Mouse (Mus musculus) forebrain, embryonic 16.5 days (tissue): ENCODE results near the gene Mapk12. TPM values are rescaled to one million over a fixed set of nuclear protein-coding genes. Genes with fewer than 3 reads are reported as not detected.
A peak's percentile ranks its signal among the peaks of the same experiment; 100 is the strongest.

Experiments used
- ATAC-seq: fragments of 200-750 bp; cut with Nextera tagmentation; 2 replicates; pipeline ENCODE4 v1.8.0; 2017; ENCODE audit warnings: mild to moderate bottlenecking, moderate library complexity
- H3K27ac ChIP-seq: fragments of 300-500 bp; sonication (generic); 2 replicates; pipeline ENCODE4 v1.5.1; 2014; ENCODE audit warnings: low read length, control low read depth
- H3K27me3 ChIP-seq: fragments of 300-500 bp; sonication (generic); replicated peaks from 2 replicates; pipeline ENCODE4 v1.6.1; 2014; ENCODE audit warnings: low read length; ENCODE audit not compliant: control insufficient read depth, insufficient read depth
- H3K36me3 ChIP-seq: fragments of 300-500 bp; sonication (generic); 2 replicates; pipeline ENCODE4 v1.6.1; 2014; ENCODE audit not compliant: control insufficient read depth, insufficient read depth
- H3K4me1 ChIP-seq: fragments of 300-500 bp; sonication (generic); replicated peaks from 2 replicates; pipeline ENCODE4 v1.6.1; 2014; ENCODE audit warnings: low read length; ENCODE audit not compliant: control insufficient read depth, insufficient read depth
- H3K4me2 ChIP-seq: fragments of 300-500 bp; sonication (generic); 2 replicates; pipeline ENCODE4 v1.6.1; 2014; ENCODE audit warnings: mild to moderate bottlenecking, low read length, control low read depth
- H3K4me3 ChIP-seq: fragments of 300-500 bp; sonication (generic); replicated peaks from 2 replicates; pipeline ENCODE4 v1.5.1; 2014; ENCODE audit warnings: mild to moderate bottlenecking, low read length, control low read depth
- H3K9ac ChIP-seq: fragments of 300-500 bp; sonication (generic); replicated peaks from 2 replicates; pipeline ENCODE4 v1.6.1; 2014; ENCODE audit warnings: low read depth, low read length, control low read depth
- H3K9me3 ChIP-seq: fragments of 300-500 bp; sonication (generic); 2 replicates; pipeline ENCODE4 v1.6.1; 2016; ENCODE audit warnings: low read length; ENCODE audit not compliant: control insufficient read depth
- WGBS: fragments of 180-500 bp; shearing (Covaris S2); extraction: QIAGEN DNeasy Blood & Tissue Kit; methylation state at CpG from one replicate; pipeline ENCODE4 v1.1.7; 2014; 5-methylcytosine and 5-hydroxymethylcytosine counted together
- polyA plus RNA-seq: library from polyadenylated mRNA; unstranded; fragments of >200 nt; fragmentation: Nextera tagmentation; extraction: Ambion mirVana; gene quantifications from 2 replicates; pipeline ENCODE4 v1.2.1, GENCODE M21; 2015

The Mapk12 gene
- polyA plus RNA-seq, 1 experiment from 2014 or later, result 5.7 TPM

DNA sequence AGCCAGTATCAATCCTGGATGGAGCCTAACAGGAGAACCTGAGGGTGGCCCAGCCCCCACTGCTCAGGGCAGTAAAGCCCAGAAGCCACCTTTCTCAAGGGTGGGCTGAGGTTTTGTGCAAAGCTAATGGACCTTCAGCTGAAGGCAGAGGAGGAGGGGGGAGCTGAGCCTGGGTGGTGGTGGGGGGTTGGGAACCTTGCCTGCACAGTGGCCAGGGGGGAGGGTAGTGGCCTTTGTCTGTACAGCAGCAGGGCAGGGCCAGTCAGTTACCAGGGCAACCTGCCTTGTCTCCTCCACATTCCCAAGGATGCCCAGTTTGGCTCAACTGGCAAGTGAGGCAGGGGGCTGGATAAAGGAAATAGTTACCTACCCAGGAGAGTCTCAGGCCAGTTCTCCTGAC lies 11.8 kb upstream of the Mapk12 start:
- Histone ChIP-seq H3K36me3 (peaks cover 20% of the 10 kb centered on the region), H3K4me3 (no peak overlapping the region), H3K27me3 (no peaks in the 10 kb centered on the region), H3K9ac (no peak overlapping the region), H3K27ac (peak overlapping the region; percentile 24; the same call in 1 of the 2 replicates), H3K4me1 (peaks cover 28% of the 10 kb centered on the region), H3K9me3 (no peaks in the 10 kb centered on the region), H3K4me2 (no peak overlapping the region)
- ATAC-seq, result no peak

DNA sequence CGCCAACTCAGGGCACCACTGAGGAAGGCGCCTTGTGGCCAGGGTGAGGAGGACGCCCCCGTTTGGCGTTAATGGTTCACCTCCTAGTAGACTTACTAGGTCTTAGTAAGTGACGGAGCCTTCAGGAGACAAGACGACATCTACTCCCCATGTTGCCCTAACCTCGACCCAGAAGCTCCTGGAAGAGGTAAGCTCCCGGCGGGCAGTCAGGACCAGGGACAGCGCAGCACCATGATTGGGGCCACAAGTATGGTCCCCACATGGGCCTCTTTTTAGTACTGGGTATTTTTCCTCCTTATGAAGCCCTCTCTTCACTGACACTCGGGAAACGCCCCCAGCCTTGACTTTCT lies 9.5 kb upstream of the Mapk12 start:
- Histone ChIP-seq H3K36me3 (peaks cover 1% of the 10 kb centered on the region; the same call in 1 of the 2 replicates), H3K4me3 (peak overlapping the region; percentile 87), H3K27ac (peak overlapping the region; percentile 91), H3K4me2 (peak overlapping the region; percentile 85), H3K9me3 (no peaks in the 10 kb centered on the region), H3K9ac (peak overlapping the region; percentile 92), H3K27me3 (no peaks in the 10 kb centered on the region), H3K4me1 (peaks cover 39% of the 10 kb centered on the region)
- no peak for ATAC-seq
- WGBS, result 5% methylated on average over 13 of the region's 13 CpGs

DNA sequence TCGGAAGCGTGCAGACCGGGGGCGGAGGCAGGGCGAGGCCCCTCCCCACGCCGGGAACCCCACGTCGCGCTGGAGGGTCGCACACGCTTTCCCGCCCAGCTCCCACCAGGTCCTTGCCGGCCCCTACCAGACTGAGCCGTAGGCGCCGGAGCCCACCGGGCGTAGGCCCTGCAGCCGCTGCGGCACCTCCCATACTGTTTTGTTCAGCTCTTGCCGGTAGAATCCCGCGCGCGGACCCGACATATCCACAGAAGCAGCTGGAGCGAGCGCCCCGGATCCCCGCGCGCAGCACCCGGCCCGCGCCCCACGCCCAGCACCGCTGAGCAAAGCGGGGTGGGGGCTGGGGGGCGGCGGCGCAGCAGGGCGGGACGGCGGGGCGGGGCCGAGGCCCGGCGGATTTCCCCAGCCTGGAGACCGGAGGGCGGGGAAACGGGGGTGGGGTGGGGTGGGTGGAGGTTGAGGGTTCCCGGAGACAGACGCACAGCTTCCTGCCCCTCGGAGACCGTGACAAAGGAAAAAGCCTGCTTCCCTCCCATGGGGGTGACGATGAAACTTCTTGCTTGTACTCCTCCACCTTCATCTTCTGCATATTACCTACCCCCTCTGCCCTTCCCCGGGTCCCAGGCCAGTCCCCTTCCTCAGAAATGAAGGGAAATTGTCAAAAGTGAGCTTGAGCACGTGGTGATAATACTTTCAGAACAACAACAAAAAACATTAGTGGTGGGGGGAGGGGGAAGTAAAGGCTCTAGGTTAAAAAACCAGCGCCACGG lies 9.0 kb upstream of the Mapk12 start, which contains the start of gene Mapk11:
TSS of gene Mapk11 (minus strand) at position 358 of the 770 bp plus-strand sequence.
- Histone ChIP-seq H3K27me3 (no peaks in the 10 kb centered on the region), H3K4me2 (peak within 1 kb of the TSS; percentile 85), H3K4me1 (peaks cover 39% of the 10 kb centered on the region), H3K9me3 (no peaks in the 10 kb centered on the region), H3K4me3 (peak within 1 kb of the TSS; percentile 87), H3K36me3 (peaks cover 3% of the 10 kb centered on the region; the same call in 1 of the 2 replicates), H3K27ac (peak within 1 kb of the TSS; percentile 91), H3K9ac (peak within 1 kb of the TSS; percentile 92)
- under 1% methylated on average over 53 of the region's 61 CpGs for WGBS
- ATAC-seq, result peak; percentile 77

DNA sequence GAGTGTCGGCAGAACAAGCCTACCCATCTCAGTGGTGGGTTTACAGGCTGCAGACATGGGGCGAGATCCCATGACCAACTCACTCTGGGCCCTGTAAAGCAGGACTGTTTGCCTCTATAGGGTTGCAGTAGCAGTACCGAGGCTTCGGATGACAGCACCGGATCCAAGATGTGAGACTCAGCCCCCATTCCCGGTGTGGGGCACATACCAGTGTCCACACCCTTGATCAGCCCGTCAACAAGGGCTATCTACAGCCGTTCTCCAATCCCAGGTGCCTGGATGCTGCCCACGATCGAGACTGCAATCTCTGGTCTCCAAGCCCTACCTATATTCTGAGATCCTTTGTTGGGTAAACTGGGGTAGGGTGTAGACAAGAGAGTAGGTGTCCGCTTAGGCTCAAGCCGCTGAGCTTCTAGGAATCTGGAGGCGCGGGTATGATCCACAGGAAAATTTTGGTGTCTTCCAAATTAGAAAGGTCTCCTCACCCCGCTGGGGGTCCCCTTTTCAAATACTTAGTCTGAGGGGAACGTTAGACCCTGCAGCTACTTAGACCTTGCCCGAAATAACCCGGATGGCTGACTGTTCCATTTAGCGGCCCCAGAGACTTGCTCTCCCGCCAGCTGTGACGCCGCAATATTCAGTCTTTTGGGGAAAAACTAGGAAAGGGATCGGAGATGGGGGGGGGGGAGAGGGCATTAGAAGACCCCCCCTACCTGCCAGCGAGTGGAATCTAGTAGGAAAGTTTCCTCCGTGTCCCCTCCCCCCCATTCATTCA lies 8.2 kb upstream of the Mapk12 start:
- no peaks in the 10 kb centered on the region for H3K27me3 ChIP-seq
- H3K27ac ChIP-seq, result peak overlapping the region; percentile 91
- peaks cover 3% of the 10 kb centered on the region; the same call in 1 of the 2 replicates for H3K36me3 ChIP-seq
- peak overlapping the region; percentile 87 for H3K4me3 ChIP-seq
- peak; percentile 19 for ATAC-seq
- WGBS, result 2% methylated on average over 25 of the region's 25 CpGs
- H3K4me1 ChIP-seq, result peaks cover 39% of the 10 kb centered on the region
- H3K9ac ChIP-seq, result peak overlapping the region; percentile 92
- H3K4me2 ChIP-seq, result peak overlapping the region; percentile 85
- H3K9me3 ChIP-seq, result no peaks in the 10 kb centered on the region

DNA sequence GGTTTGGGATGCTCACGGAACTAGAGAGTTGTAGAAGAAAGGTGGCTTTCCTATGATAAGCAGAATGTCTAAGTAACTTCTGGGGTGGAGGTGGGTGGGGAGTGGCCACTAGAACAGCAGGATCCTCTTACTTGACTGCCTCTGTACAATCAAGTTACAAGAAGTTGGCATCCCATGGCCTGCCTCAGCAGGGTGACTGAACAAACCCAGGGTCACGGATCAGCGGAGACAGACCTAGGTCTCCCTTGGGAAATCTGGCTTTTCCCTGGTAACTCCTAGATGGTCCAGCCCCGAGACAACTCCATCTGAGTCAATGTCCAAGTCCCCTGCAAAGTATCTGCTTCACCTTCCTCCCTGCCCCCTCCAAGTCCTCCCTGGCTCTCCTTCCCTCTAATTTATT lies 7.4 kb upstream of the Mapk12 start:
- H3K4me2 ChIP-seq, result peak overlapping the region; percentile 85
- WGBS, result 54% methylated on average over 4 of the region's 4 CpGs
- H3K36me3 ChIP-seq, result peaks cover 3% of the 10 kb centered on the region; the same call in 1 of the 2 replicates
- H3K9ac ChIP-seq, result peak overlapping the region; percentile 92; the same call in 1 of the 2 replicates
- H3K27ac ChIP-seq, result no peak overlapping the region; the same call in 1 of the 2 replicates
- ATAC-seq, result no peak
- peaks cover 39% of the 10 kb centered on the region for H3K4me1 ChIP-seq
- H3K4me3 ChIP-seq, result peak overlapping the region; percentile 87
- H3K27me3 ChIP-seq, result no peaks in the 10 kb centered on the region
- H3K9me3 ChIP-seq, result no peaks in the 10 kb centered on the region

DNA sequence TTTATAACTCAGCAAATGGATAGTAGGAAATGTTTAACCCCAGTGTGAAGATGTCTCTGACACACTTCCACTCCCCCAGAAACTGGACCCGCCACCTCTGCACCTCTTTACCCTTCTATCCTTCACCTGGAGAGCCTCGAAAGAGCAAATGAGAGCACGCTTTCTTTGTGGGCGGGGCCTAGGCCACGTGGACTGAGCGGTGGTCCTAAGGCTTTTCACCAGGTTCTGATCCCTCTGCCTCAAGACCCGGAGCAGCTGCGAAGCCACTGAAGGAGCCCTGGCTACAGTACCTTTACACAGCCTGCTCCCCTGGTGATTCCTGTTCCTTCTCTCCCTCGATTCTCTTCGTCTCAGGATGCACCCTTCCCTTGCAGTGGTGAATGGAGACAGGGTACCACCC lies 7.0 kb upstream of the Mapk12 start:
- Histone ChIP-seq H3K27ac (no peak overlapping the region), H3K9ac (no peak overlapping the region), H3K4me3 (peak overlapping the region; percentile 87), H3K9me3 (no peaks in the 10 kb centered on the region), H3K4me2 (peak overlapping the region; percentile 85), H3K36me3 (peaks cover 3% of the 10 kb centered on the region; the same call in 1 of the 2 replicates), H3K27me3 (no peaks in the 10 kb centered on the region), H3K4me1 (peaks cover 38% of the 10 kb centered on the region)
- no peak for ATAC-seq
- 16% methylated on average over 10 of the region's 10 CpGs for WGBS

DNA sequence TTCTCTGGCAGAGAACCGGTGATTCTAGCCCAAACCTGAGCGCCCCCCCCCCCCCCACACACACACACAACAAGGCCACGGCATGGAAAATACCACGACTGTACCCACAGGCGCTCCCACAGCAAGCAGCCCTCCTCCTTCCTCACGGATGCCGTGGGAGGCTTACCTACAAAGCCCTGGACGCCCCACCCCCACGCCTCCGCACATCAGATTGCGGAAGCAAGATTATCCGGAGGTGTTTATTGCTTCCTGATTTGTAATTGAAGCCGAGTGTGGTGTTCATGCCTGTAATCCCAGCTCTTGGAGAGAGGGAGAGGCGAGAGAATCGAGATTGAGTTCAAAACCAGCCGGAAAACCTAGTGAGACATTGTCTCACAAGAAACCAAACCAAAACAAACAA lies 6.5 kb upstream of the Mapk12 start:
- Histone ChIP-seq H3K4me1 (peaks cover 33% of the 10 kb centered on the region), H3K4me3 (peak overlapping the region; percentile 87), H3K9me3 (no peaks in the 10 kb centered on the region), H3K27ac (peak overlapping the region; percentile 53), H3K9ac (peak overlapping the region; percentile 66), H3K36me3 (peaks cover 3% of the 10 kb centered on the region; the same call in 1 of the 2 replicates), H3K27me3 (no peaks in the 10 kb centered on the region), H3K4me2 (peak overlapping the region; percentile 85)
- 5% methylated on average over 15 of the region's 16 CpGs for WGBS
- ATAC-seq, result no peak

DNA sequence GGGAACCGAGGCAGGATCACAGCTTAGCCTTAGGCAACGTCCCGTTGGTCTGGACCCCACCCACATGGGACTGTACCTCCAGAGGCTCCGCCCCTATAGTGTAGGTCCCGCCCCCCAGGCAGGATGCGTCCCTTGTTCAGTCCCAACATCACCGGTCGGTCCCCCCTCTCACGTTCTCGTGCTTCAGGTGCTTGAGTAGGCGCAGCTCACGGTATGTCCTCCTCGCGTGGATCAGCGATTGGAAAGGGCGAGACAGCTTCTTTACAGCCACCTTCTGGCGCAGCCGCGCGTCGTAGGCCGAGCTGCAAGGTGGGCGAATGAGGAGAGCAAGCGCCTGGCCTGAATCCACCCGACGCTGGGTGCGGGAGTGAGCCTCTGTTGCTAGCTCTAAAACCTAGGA lies 6.0 kb upstream of the Mapk12 start:
- Histone ChIP-seq H3K27ac (peak overlapping the region; percentile 53), H3K36me3 (peaks cover 3% of the 10 kb centered on the region; the same call in 1 of the 2 replicates), H3K4me1 (peaks cover 33% of the 10 kb centered on the region), H3K4me3 (peak overlapping the region; percentile 87), H3K9ac (peak overlapping the region; percentile 66), H3K9me3 (no peaks in the 10 kb centered on the region), H3K27me3 (no peaks in the 10 kb centered on the region), H3K4me2 (peak overlapping the region; percentile 85)
- WGBS, result 3% methylated on average over 27 of the region's 27 CpGs
- ATAC-seq, result peak; percentile 45

DNA sequence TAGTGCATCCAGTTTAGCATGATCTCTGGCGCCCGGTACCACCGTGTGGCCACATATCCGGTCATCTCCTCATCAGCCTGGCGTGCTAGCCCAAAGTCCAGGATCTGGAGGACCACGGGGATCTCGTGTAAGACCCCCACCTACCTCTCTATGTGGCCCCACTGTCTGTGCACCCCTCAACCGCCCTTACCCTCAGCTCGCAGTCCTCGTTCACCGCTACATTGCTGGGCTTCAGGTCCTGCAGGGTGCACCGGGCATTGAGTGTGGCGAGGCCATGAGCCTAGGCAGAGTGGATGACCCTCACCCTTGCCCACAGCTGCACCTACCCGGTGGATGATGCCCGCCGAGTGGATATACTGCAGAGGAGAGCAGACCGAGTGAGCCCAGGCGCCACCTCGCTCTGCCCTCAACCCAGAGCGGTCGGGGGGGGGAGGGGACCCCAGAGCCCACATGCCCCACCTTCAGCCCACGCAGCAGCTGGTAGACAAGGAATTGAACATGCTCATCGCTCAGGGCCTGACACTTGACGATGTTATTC lies 5.4 kb upstream of the Mapk12 start:
- WGBS, result 80% methylated on average over 24 of the region's 24 CpGs
- Histone ChIP-seq H3K27ac (no peak overlapping the region), H3K36me3 (peaks cover 3% of the 10 kb centered on the region; the same call in 1 of the 2 replicates), H3K9me3 (no peaks in the 10 kb centered on the region), H3K4me3 (peak overlapping the region; percentile 87), H3K9ac (no peak overlapping the region), H3K4me1 (peaks cover 34% of the 10 kb centered on the region), H3K4me2 (peak overlapping the region; percentile 85), H3K27me3 (no peaks in the 10 kb centered on the region; the same call in 1 of the 2 replicates)
- ATAC-seq, result no peak
